Mouse (Mus musculus) heart, embryonic 11.5 days (tissue): ENCODE results near the gene Gdf9. TPM values are rescaled to one million over a fixed set of nuclear protein-coding genes. Genes with fewer than 3 reads are reported as not detected.

Source experiments
- ATAC-seq: fragments of 200-750 bp; cut with Nextera tagmentation; replicated peaks from 2 replicates; pipeline ENCODE4 v1.8.0; 2017; ENCODE audit warnings: moderate library complexity; ENCODE audit not compliant: insufficient number of reproducible peaks, low FRiP score, low TSS enrichment
- H3K27ac ChIP-seq: fragments of 300-500 bp; sonication (generic); 2 replicates; pipeline ENCODE4 v1.5.1; 2014; ENCODE audit warnings: mild to moderate bottlenecking, low read depth, low read length
- H3K27me3 ChIP-seq: fragments of 300-500 bp; sonication (generic); 2 replicates; pipeline ENCODE4 v1.6.1; 2014; ENCODE audit warnings: mild to moderate bottlenecking, low read length, mixed read lengths; ENCODE audit not compliant: control insufficient read depth, insufficient read depth
- H3K36me3 ChIP-seq: fragments of 300-500 bp; sonication (generic); 2 replicates; pipeline ENCODE4 v1.6.1; 2014; ENCODE audit warnings: mild to moderate bottlenecking, low read length, moderate library complexity, mixed read lengths; ENCODE audit not compliant: control insufficient read depth, insufficient read depth
- H3K4me1 ChIP-seq: fragments of 300-500 bp; sonication (generic); 2 replicates; pipeline ENCODE4 v1.6.1; 2014; ENCODE audit warnings: low read length; ENCODE audit not compliant: control insufficient read depth, insufficient read depth
- H3K4me2 ChIP-seq: fragments of 300-500 bp; sonication (generic); 2 replicates; pipeline ENCODE4 v1.6.1; 2014; ENCODE audit warnings: mild to moderate bottlenecking, moderate library complexity
- H3K4me3 ChIP-seq: fragments of 300-500 bp; sonication (generic); 2 replicates; pipeline ENCODE4 v1.5.1; 2014; ENCODE audit warnings: low read depth, low read length
- H3K9ac ChIP-seq: fragments of 300-500 bp; sonication (generic); 2 replicates; pipeline ENCODE4 v1.6.1; 2014; ENCODE audit warnings: mild to moderate bottlenecking, low read depth, low read length, moderate library complexity
- H3K9me3 ChIP-seq: fragments of 300-500 bp; sonication (generic); replicated peaks from 2 replicates; pipeline ENCODE4 v1.6.1; 2016; ENCODE audit warnings: low read length; ENCODE audit not compliant: control insufficient read depth
- WGBS: fragments of 180-500 bp; shearing (Covaris S2); extraction: QIAGEN DNeasy Blood & Tissue Kit; methylation state at CpG from one replicate; pipeline ENCODE4 v1.1.7; 2014; ENCODE audit not compliant: insufficient replicate concordance; 5-methylcytosine and 5-hydroxymethylcytosine counted together
- polyA plus RNA-seq: library from polyadenylated mRNA; unstranded; fragments of >200 nt; fragmentation: Nextera tagmentation; extraction: Ambion mirVana; gene quantifications from 2 replicates; pipeline ENCODE4 v1.2.1, GENCODE M21; 2014

The Gdf9 gene
- polyA plus RNA-seq: 0.76 and 1.4 TPM in 2 replicates

DNA sequence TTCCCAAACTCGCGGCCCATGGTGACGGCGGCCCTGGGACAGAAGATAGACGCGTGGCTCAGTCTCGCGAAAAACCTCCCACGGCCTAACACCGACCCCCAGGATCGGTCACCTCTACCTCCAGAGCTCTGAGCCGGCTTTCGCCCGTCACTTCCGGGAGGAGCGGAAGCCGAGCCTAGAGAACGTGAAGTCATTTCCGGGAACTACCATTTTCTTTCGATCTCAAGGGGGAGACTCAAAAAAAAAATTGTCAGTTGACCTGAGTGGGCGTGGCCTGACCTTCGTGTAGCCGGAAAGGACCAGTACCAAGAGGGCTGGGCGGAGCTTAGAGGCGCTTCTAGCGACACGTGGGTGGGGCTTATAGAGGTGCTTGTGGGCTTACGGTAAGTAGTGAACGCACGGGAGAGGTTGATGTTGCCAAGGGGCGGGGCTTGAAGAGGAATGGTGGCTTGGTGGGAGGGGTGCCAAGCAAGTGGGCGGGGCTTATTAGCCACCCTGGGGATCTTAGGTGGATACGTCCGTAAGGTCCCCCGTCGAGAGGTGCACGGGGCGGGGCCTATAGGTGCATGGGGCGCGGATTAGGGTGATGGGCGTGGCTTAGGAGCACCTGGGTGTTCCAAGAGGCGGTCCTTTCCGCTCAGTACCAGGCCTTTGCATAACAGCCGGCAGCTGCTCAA lies at the start of gene Gdf9, which contains the start of gene Uqcrq:
TSS of gene Gdf9 (plus strand) at position 354 of the 677 bp plus-strand sequence.
TSS of gene Uqcrq (minus strand) at position 162 of the 677 bp plus-strand sequence.
- H3K4me2 ChIP-seq: peak within 1 kb of the TSS; percentile 72
- peak within 1 kb of the TSS; percentile 97 for H3K9ac ChIP-seq
- H3K4me3 ChIP-seq: peak within 1 kb of the TSS; percentile 96
- H3K4me1 ChIP-seq: peaks cover 10% of the 10 kb centered on the region; the same call in 1 of the 2 replicates
- peak; percentile 90 for ATAC-seq
- H3K27me3 ChIP-seq: no peaks in the 10 kb centered on the region
- H3K36me3 ChIP-seq: peaks cover 8% of the 10 kb centered on the region
- peak within 1 kb of the TSS; percentile 89 for H3K27ac ChIP-seq
- H3K9me3 ChIP-seq: no peaks in the 10 kb centered on the region
- WGBS: under 1% methylated on average over 44 of the region's 44 CpGs

DNA sequence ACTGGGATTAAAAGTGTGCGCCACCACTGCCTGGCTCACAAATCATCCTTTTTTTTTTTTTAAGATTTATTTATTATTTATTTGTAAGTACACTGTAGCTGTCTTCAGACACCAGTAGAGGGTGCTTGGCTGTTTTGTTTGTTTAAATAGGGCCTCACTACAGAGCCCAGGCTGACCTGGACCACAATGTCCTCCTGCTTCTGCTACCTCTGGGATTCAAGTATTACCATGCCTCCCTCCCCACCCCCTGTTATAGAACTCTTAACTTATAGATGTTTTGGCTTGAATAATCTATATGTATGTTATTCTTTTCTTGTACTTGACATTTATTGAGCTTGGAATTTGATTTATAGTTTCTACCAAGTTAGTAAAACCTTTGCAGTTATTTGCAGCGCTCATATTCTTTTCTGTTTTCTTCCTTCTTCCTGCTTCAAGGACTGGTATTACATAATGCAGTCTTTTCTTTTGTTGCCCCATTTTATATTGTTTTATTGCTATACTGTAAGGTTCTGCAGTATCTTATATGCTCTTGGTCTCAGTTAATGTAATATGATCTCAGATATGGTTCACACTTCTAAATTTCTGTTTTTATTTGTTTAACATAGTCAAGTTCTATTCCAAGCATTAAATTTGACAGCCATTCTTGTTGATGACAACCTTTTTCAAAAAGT lies 46.9 kb upstream of the Gdf9 start:
- Histone ChIP-seq H3K4me3 (no peak overlapping the region), H3K4me1 (no peaks in the 10 kb centered on the region; the same call in 1 of the 2 replicates), H3K9me3 (no peaks in the 10 kb centered on the region), H3K4me2 (no peak overlapping the region), H3K36me3 (peaks cover 13% of the 10 kb centered on the region), H3K27ac (no peak overlapping the region), H3K9ac (no peak overlapping the region), H3K27me3 (no peaks in the 10 kb centered on the region)
- no peak for ATAC-seq
- WGBS: 98% methylated on average over 2 of the region's 2 CpGs

DNA sequence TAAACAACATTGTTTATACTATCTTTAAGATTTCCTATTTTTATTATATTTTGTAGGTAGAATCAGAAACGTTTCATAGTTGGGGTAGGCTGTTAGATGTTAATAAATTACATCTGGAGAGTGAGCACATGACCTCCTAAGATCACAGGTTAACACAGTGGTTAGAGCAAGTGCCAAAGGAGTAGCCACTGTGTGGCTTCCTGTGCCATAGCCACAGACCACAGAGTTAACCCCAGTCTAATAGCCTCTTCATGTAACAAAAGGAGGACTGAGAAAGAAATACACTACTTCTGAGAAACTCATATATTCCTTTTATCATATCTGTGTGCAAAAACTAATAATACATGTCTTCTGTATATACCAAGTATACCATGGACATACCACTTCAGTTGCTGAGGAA lies 37.0 kb upstream of the Gdf9 start:
- H3K4me2 ChIP-seq: no peak overlapping the region
- H3K36me3 ChIP-seq: peaks cover 28% of the 10 kb centered on the region
- no peaks in the 10 kb centered on the region for H3K4me1 ChIP-seq
- H3K4me3 ChIP-seq: no peak overlapping the region
- no peaks in the 10 kb centered on the region for H3K9me3 ChIP-seq
- H3K27me3 ChIP-seq: no peaks in the 10 kb centered on the region
- no peak for ATAC-seq
- no peak overlapping the region for H3K9ac ChIP-seq
- H3K27ac ChIP-seq: no peak overlapping the region
- 77% methylated on average over 1 of the region's 1 CpGs for WGBS

DNA sequence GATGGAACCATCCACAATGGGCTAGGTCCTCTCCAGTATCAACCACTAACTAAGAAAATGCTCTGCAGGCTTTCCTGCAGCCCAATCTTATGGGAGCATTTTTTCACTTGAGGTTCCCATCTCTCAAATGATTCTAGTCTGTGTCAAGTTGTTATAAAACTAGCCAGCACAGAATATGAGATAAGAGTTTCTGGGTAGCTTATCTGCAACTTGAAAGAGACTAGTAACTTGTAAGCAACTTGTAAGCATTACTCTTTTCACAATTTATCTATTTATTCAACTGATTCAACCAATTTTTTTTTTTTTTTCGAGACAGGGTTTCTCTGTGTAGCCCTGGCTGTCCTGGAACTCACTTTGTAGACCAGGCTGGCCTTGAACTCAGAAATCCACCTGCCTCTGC lies 27.2 kb upstream of the Gdf9 start:
- Histone ChIP-seq H3K27me3 (no peaks in the 10 kb centered on the region), H3K36me3 (peaks cover 40% of the 10 kb centered on the region), H3K4me2 (no peak overlapping the region), H3K27ac (no peak overlapping the region), H3K9ac (no peak overlapping the region), H3K9me3 (no peaks in the 10 kb centered on the region), H3K4me1 (no peaks in the 10 kb centered on the region), H3K4me3 (no peak overlapping the region)
- no peak for ATAC-seq
- 90% methylated on average over 1 of the region's 1 CpGs for WGBS

DNA sequence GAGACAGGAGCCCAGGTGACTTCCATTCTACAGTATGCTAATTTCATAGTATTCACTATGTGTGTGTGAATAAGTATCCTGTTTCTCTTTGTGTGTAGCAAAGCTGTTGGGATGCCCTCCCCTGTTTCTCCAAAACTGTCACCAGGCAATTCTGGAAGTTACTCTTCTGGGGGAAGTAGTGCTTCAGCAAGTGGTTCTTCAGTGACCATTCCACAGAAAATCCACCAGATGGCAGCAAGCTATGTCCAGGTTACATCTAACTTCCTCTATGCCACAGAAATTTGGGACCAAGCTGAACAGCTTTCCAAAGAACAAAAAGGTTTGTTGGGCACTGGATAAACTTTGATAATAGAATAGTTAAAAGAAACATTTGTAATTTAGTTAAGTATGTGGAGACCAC lies 19.1 kb upstream of the Gdf9 start:
- ATAC-seq: no peak
- Histone ChIP-seq H3K27ac (no peak overlapping the region), H3K9me3 (no peaks in the 10 kb centered on the region), H3K4me3 (no peak overlapping the region), H3K4me1 (no peaks in the 10 kb centered on the region), H3K9ac (no peak overlapping the region), H3K27me3 (no peaks in the 10 kb centered on the region), H3K4me2 (no peak overlapping the region), H3K36me3 (peaks cover 40% of the 10 kb centered on the region)

DNA sequence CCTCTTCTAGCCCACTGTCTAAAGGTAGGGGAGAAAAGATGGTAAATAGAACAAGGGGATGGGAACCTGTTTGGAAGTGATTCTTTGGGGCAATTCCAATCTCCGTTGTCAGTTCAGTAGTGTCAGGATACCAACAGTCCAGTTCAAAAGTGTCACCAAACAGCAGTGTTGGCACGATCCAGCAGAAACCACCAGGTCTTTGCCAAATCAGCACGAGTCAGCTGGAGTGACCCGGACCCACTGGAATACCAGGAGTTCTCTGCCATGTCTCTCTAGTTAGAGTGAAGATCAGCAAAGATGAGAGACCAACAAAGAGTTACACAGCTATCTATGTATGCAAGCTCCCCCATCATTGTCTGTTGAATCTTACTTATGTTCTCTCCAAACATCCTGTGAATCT lies 17.0 kb upstream of the Gdf9 start:
- no peaks in the 10 kb centered on the region for H3K4me1 ChIP-seq
- H3K9me3 ChIP-seq: no peaks in the 10 kb centered on the region
- no peaks in the 10 kb centered on the region for H3K27me3 ChIP-seq
- H3K4me3 ChIP-seq: no peak overlapping the region
- H3K9ac ChIP-seq: no peak overlapping the region
- WGBS: 86% methylated on average over 4 of the region's 4 CpGs
- ATAC-seq: no peak
- peaks cover 40% of the 10 kb centered on the region for H3K36me3 ChIP-seq
- no peak overlapping the region for H3K27ac ChIP-seq
- H3K4me2 ChIP-seq: no peak overlapping the region

DNA sequence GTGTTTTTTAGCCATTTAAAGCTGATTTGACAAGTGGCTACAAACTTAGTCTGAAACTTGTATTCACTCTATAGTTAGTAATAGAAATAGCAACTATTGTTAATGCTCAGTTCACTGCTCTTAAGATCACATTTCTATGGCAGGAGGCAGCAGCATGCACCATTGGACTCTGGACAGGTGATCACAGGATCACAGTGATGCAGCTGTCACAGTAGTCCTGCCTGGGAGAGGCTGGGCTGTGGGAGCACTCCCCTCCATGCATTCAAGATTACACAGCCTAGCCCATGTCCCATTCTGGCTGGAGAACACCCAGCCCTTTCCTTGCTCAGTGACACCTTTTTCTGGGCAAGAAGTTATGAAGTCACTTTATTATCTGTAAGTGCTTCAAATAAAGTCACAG lies 12.8 kb upstream of the Gdf9 start:
- Histone ChIP-seq H3K4me3 (no peak overlapping the region), H3K9me3 (no peaks in the 10 kb centered on the region), H3K4me2 (no peak overlapping the region), H3K9ac (no peak overlapping the region), H3K27me3 (no peaks in the 10 kb centered on the region), H3K4me1 (no peaks in the 10 kb centered on the region), H3K27ac (no peak overlapping the region), H3K36me3 (peaks cover 36% of the 10 kb centered on the region)
- no peak for ATAC-seq

DNA sequence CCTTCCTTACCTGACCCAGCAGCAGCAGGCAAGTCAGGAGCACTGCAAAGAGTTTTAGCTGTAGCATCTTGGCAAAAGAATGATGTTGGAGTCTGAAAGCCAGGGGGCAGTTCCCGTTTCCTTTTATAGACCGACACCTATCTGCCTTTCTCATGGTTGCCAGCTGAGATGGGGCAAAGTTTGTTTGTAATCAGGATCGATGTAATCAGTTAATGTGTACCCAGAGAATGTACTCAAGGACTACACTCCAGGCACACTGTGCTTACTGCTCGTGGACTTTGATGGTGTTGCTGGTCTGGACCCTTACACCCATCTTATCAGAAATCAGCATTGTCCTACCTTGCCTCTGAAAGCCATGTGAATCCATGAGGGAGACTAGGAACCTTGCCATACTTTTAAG lies 7.8 kb upstream of the Gdf9 start, which contains the start of gene Leap2:
TSS of gene Leap2 (minus strand) at position 135 of the 400 bp plus-strand sequence.
- H3K27ac ChIP-seq: no peak within 1 kb of the TSS
- H3K9me3 ChIP-seq: no peaks in the 10 kb centered on the region
- H3K36me3 ChIP-seq: peaks cover 15% of the 10 kb centered on the region
- no peak within 1 kb of the TSS for H3K9ac ChIP-seq
- no peaks in the 10 kb centered on the region for H3K27me3 ChIP-seq
- H3K4me3 ChIP-seq: no peak within 1 kb of the TSS
- H3K4me1 ChIP-seq: peaks cover 3% of the 10 kb centered on the region; the same call in 1 of the 2 replicates
- no peak for ATAC-seq
- H3K4me2 ChIP-seq: no peak within 1 kb of the TSS
- WGBS: 86% methylated on average over 4 of the region's 4 CpGs
